Mouse (Mus musculus): ENCODE data around the gene Chmp6.

Gene Chmp6

GRCm38 (mm10) chr11:119907006-119907650 is 6.1 kb upstream of the Chmp6 start:
- no peak for DNase-seq (ENCODE audit: low read depth in 2 of 2, low spot score in 2 of 2)

GRCm38 (mm10) chr11:119907711-119908110 is 5.5 kb upstream of the Chmp6 start:
- no peak for DNase-seq (ENCODE audit: low read depth in 2 of 2, low spot score in 2 of 2)

DNA sequence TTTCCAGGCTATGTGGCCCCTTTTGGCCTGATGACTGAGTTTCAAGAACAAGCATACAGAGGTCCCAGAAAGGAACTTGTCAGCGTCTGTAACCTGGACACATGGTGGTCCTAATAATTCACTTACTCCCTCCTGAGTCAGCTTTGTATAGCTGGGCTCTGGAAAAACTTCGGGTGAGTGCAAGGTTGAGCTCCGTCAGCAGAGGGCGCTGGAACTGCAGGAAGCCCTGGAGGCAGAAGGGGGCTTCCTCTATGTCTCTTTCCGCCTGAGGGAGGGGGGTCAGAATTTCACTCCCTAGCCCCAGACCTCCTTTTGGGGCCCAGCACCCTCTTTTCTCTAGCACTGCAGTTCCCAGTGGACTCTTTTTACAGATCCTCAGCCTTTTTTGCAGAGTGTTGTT is 3.8 kb upstream of the Chmp6 start:
- DNase-seq (ENCODE audit: low read depth in 2 of 2, low spot score in 2 of 2): peak; percentile 63 to 78

DNA sequence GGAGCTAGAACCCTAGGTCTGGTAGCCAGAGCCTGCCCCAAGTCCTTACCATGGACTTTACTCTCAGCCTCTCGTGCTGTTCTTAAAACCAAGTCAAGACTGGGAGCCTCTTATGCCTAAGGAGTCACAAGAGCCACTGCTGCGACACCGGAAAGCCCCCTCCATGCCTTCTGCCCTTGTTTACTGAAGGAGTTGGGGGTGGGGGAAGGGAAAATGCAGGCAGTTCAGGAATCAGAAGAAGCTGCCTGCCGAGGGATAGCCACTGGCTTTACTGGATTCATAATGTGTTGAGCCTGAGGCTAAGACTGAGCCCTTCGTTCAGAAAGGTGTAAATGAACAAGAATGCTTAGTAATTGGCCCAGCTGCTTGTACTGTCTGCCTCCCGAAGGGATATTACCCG is 396 bp upstream of the Chmp6 start:
- DNase-seq (ENCODE audit: low read depth in 2 of 2, low spot score in 2 of 2): no peak

DNA sequence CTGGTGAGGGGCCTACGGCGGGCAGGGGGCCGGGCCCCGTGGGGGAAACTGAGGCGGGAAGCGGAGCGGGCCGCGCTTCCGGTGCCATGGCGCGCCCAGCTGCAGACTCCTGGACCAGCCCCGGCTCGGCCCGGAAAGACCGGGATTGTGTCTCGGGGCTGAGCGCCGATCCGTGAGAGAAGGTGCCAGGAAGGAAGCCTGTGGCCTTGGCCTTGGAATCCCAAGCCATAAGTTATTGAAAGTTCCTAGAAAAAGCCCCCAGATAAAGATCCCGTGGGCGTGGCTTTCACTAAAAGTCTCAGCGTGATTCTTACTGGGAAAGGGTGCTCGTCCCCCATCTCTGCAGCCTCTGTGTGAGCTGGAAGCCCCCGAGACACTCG is 684 bp downstream of the Chmp6 start:
- DNase-seq (ENCODE audit: low read depth in 2 of 2, low spot score in 2 of 2): no peak

DNA sequence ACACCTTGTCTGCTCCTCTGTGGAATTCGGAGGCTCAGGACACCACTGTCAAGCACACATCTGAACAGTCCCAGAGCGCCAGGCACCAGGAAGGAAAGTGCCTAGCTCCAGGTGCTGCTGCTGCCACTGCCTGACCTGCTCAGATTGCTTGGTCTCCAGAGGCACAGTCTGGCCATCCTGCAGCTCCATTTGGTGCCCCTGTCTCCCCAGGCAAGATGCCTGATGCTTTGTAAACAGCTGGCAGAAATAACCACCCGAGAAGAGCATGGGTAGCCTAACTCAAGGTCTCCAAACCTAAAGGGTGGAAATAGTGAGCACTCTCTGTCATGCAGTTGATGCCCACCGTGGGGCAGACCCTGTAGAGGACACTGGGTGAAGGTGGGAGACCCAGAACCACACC is 1.1 kb downstream of the Chmp6 start:
- no peak for DNase-seq (ENCODE audit: low read depth in 2 of 2, low spot score in 2 of 2)

DNA sequence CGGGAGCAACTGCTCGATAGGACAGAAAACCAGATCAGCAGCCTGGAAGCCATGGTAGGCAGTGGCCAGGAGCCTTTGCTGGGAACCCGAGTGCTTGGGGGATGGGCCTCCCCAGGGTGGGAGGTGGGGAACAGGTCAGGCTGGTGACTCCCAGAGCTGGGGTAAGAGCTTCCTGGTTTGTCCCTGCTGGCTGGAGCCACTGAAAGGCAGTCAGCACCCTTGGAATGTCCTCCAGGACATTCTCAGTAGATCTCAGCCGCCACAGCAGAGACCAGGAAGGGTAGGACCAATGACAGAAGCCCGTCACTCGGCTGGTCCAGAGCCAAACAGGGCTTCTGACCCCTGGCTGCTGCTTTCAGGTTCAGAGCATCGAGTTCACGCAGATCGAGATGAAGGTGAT is 2.4 kb downstream of the Chmp6 start:
- no peak for DNase-seq (ENCODE audit: low read depth in 2 of 2, low spot score in 2 of 2)

DNA sequence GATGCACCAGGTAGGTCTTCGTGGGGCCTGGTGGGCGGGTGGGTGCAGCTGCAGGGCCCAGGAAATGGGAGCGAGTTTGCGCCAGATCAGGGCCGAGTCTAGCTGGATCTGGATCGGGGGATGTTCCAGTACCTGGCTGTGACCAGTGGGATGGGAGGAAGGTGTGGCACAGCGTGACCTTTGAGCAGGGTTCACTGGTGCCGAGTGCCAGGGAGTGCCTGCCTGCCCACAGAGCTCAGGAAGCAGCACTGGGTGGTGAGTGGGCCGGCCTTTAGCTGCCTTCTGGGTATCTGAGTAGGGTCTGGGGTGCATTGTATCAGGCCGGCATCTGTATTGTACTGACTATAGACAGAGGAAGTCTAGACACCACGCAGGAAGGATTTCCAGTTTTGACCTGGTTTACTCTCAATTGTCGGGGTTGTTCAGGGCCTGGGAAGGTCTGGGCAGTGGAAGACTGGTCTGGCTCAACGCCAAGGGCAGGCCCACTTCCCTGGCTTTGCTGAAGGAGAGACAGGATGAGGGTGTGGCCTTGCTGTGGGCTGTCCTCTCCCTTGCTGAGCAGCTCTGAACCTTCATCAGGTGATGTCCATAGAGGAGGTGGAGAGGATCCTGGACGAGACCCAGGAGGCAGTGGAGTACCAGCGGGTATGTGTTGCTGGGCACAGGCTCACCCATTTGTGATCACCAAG is 3.0 kb downstream of the Chmp6 start:
- DNase-seq (ENCODE audit: low read depth in 2 of 2, low spot score in 2 of 2): no peak

- no peak for DNase-seq (ENCODE audit: low read depth in 2 of 2, low spot score in 2 of 2)
These were observed 3.7 kb downstream of the Chmp6 start for GRCm38 (mm10) chr11:119916834-119917469.

GRCm38 (mm10) chr11:119918521-119918920 is 5.3 kb downstream of the Chmp6 start:
- no peak for DNase-seq (ENCODE audit: low read depth in 2 of 2, low spot score in 2 of 2)

GRCm38 (mm10) chr11:119919432-119919831 is 6.2 kb downstream of the Chmp6 start:
- DNase-seq (ENCODE audit: low read depth in 2 of 2, low spot score in 2 of 2): no peak

- peak; percentile 75 to 83 for DNase-seq (ENCODE audit: low read depth in 2 of 2, low spot score in 2 of 2)
These were observed 6.7 kb downstream of the Chmp6 start for GRCm38 (mm10) chr11:119919897-119920296.

- no peak for DNase-seq (ENCODE audit: low read depth in 2 of 2, low spot score in 2 of 2)
These were observed 7.4 kb downstream of the Chmp6 start for GRCm38 (mm10) chr11:119920668-119921067.

- DNase-seq (ENCODE audit: low read depth in 2 of 2, low spot score in 2 of 2): no peak
These were observed 11.9 kb downstream of the Chmp6 start for GRCm38 (mm10) chr11:119925176-119925575.

DNA sequence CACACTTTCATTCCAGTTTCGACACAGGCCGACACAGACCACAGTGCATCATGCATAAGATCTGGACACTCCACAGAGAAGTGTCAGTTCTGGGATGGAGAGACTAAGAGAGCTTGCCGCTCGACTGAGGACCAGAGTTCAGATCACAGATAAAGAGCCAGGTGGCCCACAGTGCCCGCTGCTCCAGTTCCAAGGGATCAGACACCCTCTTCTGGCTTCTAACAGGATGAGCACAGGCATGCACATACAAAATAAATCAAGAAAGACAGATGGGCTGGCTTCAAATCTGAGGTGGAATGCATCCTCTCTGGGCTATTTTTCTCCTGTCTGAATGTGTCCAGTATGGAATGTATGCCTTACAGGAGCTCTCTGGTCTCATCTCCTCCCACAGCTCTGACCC is 13.5 kb downstream of the Chmp6 start:
- no peak for DNase-seq (ENCODE audit: low read depth in 2 of 2, low spot score in 2 of 2)

DNA sequence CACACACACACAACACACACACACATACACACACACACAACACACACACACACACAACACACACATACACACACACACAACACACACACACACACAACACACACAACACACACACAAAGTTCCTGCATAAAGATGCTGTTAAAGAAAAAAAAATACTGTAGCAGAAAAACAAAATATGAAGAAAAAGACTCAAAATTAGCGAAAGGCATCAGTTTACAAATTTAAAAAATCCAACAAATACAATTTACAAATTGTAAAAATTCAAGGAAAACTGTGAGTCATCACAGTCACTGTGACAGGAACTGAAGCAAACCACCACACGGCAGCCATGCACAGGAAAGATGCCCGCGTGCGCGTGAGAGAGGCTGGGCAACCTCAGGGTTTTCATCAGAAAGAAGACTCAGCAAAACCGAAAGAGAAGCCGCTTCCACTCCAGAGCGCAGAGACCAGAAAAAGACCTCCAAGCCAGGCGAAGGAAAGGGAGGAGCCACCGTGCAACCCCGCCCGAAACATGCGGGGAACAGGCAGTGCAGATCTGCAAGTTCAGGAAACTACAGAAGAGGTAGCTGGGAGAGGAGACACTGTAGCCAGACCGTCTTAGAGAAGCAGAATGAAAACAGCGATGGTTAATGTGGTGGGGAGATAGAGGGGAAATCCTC is 14.9 kb downstream of the Chmp6 start:
- peak; percentile 82 to 85 for DNase-seq (ENCODE audit: low read depth in 2 of 2, low spot score in 2 of 2)

DNA sequence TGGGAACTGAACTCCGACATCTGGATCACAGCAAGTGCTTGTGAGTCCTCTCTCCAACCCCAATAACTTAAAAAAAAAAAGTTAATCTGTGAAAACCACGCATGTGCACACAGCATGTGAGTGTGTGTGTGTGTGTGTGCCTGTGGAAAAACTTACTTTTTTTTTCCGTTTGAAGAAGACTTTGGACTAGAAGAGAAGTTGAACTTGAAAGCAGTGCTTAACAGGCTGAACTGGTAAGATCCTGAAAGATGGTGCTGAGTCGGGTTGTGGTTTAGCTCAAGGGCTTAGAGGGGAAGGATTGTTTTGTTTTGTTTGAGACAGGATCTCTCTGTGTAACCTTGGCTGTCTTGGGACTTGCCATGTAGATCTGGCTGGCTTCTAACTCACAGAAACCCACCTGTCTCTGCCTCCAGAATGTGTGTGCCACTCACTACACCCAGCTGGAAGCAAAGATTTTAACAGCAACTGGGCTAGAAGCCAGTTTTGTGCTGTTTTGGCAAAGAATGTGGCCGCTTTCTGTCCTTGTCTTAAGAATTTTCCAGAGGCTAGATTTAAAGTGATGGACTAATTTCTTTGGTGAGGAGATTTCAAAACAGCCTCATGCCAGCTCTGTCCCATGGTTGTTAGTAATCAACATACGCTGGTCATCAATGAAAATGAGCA is 16.5 kb downstream of the Chmp6 start:
- DNase-seq (ENCODE audit: low read depth in 2 of 2, low spot score in 2 of 2): no peak

- DNase-seq (ENCODE audit: low read depth in 2 of 2, low spot score in 2 of 2): no peak
These were observed 18.6 kb downstream of the Chmp6 start for GRCm38 (mm10) chr11:119931809-119932208.

- DNase-seq (ENCODE audit: low read depth in 2 of 2, low spot score in 2 of 2): no peak
These were observed 19.9 kb downstream of the Chmp6 start for GRCm38 (mm10) chr11:119933142-119933541.

- peak; percentile 52 to 65 for DNase-seq (ENCODE audit: low read depth in 2 of 2, low spot score in 2 of 2)
These were observed 20.8 kb downstream of the Chmp6 start for GRCm38 (mm10) chr11:119933819-119934583.

GRCm38 (mm10) chr11:119934773-119935172 is 21.5 kb downstream of the Chmp6 start:
- DNase-seq (ENCODE audit: low read depth in 2 of 2, low spot score in 2 of 2): no peak
